Mouse (Mus musculus): ENCODE results near the gene Nos1.
A peak's percentile ranks its signal among the peaks of the same experiment; 100 is the strongest.

Nos1 gene

GRCm38 (mm10) chr5:117997434-117997970 lies 216.7 kb downstream of the Nos1 start:
- DNase-seq (ENCODE audit: low spot score): no peak

GRCm38 (mm10) chr5:117999061-117999460 lies 218.2 kb downstream of the Nos1 start:
- DNase-seq (ENCODE audit: low spot score): no peak

GRCm38 (mm10) chr5:117999584-117999983 lies 218.8 kb downstream of the Nos1 start:
- DNase-seq (ENCODE audit: low spot score): no peak

GRCm38 (mm10) chr5:118002059-118002458 lies 221.2 kb downstream of the Nos1 start:
- DNase-seq (ENCODE audit: low spot score): peak; percentile 35

GRCm38 (mm10) chr5:118004619-118005018 lies 223.8 kb downstream of the Nos1 start:
- DNase-seq (ENCODE audit: low spot score): no peak

GRCm38 (mm10) chr5:118005728-118006127 lies 224.9 kb downstream of the Nos1 start:
- no peak for DNase-seq (ENCODE audit: low spot score)

GRCm38 (mm10) chr5:118008344-118008743 lies 227.5 kb downstream of the Nos1 start:
- no peak for DNase-seq (ENCODE audit: low spot score)

Measured in ovary, postnatal 10 days (tissue).